Mouse (Mus musculus): ENCODE results near the gene Rubcn.

GRCm38 (mm10) chr16:32831501-32831900 lies 46.1 kb downstream of the Rubcn start:
- no peak for TF ChIP-seq GATA1 (IDR thresholded peaks at IDR 0.05; ENCODE audit: low read length)
- no peak for TF ChIP-seq TAL1 (IDR thresholded peaks at IDR 0.05; ENCODE audit: low read length)
